Mouse (Mus musculus) v-Abl transformed pro-B cells (cell line): Measurements from ENCODE around the gene Sema4f.

Experiments used
- in situ Hi-C, 2 experiments: fragments of 400-800 bp; cut with MboI; formaldehyde crosslinking; loops; one replicate each; pipeline ENCODE4 v1.15.1; 2025; ENCODE audit not compliant: unreplicated experiment in 2 of 2

The Sema4f gene

DNA sequence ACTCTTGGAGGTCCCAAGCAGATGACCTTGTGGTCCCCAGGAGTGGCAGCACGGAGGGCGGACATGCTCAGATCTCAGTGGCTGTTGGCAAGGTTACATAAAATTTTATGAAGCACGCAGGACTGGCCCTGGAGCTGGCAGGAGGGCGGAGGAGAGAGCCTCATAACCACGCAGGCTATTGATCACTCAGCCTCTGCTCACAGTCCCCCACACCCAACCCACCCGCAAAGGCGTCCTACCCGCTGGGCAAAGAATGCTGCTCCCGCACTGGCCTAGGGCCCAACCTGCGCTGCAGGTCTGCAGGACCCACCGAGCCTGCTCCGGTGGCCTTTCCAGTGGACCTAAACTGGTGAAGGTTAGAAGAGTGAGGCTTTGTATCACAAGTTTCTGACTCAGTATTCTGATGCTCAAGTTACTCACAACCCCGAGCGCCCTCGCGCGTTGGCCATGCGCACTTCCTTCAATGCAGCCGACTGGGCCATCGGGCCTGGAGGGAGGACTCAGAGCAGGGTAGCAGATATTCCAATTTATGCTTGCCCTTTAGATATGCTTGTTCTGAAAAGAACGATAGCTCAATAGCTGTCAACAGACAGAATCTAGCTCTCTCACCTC lies 58.0 kb downstream of the Sema4f start:
- in situ Hi-C loops = no loop called here

DNA sequence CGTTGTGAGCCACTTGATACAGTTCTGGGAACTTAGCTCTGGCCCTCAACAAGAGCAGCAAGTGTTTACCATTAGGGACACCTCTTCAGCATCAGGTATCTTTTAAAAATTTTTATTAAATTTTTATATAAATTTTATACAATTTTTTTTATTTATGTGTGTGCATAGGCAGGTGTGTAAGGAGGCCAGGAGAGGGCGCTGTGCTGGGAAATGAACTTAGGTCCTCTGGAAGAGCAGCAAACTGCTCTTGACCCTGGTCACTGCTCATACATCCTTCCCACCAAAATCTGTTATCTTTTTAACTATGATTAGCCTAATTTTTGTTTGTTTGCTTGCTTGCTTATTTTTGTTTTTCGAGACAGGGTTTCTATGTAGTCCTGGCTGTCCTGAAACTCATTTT lies 58.8 kb downstream of the Sema4f start:
- in situ Hi-C loops = no loop called here

DNA sequence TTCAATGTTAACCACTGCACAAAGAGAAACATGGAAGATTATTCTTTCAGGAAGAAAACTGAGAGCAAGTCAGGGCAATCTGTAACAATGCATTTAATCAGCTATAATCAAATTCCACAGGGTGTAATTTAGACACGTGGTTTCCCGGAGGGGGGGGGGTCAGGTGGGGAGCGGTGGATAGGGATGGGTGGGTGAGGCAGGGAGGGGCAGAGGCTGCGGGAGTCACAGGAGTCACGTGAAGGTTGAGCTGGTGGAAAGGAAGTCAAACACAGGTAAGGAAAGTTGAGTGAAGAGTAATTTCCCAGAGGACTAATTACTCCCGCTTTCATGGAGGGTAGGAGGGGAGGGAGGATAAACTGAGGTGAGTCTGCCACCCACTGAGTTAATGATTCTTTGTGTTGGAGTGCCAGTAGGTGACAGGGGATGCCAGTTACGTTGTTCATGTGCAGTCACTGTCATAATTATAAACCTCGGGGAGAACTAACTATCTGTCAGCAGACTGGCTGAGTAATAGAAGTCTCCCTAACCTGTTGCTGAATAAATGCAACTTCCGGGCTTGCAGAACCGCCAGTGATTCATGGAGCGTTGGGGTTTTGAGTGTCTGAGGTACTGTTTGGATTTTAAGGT lies 60.0 kb downstream of the Sema4f start:
- in situ Hi-C loops = no loop called here

DNA sequence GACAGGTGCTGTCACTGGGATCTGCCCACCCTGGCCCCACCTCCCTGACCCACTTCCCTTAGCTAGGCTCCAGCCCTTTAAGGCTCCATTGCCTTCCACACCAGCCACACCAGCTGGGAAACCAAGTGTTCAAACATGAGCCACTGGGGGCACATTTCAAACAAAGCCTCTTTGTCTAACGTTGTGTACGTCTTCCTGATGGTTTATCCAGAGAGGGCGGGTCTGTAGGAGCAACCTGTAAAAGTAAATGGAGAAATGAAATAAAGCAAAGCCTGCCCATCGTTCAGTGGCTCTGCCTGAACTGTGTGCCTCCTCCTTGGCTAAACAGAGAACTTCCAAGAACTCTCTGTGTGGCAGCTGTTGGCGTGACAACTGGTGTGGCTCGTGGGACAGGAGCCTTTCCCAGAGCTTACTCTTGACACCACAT lies 64.0 kb downstream of the Sema4f start:
- in situ Hi-C loops = no loop called here

DNA sequence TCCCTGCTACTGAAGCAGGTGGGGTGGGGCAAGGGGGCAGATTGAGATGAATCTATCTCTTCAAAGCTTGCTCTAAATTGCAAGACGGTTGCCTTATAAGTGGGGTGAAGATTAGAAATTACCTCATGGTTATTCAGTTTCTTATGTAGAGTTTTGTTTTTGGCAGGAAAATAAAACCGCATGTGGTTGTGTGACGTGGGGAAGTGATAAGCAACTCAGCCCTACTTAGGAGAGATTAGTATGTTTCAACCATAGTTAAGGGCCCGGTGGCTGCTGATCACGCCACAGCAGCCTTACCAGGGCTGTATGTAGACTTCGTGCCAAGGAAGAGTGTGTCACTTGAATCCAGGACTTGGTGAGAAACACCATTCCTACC lies 67.2 kb downstream of the Sema4f start:
- in situ Hi-C loops = no loop called here

DNA sequence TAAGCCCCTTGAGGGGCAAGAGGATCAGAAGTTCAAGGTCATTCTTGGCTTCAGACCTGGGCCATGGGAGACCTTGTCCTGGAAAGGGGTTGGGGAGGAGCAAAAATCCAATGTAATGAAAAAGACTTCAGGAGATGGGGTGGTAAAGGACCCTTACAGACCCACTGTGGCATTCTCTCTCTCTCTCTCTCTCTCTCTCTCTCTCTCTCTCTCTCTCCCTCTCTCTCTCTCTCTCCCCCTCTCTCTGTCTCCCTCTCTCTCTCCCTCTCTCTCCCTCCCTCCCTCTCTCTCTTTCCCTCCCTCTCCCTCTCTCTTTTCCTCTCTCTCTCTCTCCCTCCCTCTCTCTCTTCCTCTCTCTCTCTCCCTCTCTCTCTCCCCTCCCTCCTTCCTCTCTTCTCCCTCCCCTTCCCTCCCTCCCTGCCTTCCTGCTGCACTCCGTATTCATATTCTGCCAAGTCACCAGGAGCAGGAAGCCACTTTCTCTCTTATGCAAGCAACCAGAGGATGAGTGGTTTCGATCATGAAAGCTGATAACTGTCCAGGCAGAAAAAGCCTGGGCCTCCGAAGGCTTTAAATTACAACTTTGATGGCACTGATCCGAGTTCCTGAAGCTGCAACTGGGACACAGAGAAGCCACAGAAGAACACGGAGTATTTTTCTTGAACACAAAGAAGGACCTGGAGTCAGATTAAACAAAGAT lies 67.8 kb downstream of the Sema4f start:
- in situ Hi-C loops = no loop called here

DNA sequence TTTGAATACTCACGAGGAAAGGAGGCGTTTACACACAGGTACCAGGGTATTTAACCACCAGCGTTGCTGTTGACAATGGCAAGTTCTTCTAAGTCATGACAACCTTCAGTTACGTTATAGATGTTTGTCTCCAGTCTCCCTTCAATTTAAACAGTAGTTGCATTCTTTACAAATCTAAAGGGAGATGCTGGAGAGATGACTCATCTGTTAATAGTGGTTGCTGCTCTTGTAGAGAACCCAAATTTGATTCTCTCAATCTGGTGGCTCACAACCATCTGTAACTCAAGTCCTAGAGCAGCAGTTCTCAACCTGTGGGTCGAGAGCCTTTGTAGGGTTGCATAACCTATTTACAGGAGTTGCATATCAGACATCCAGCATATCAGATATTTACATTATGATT lies 71.1 kb downstream of the Sema4f start:
- in situ Hi-C loops = no loop called here

DNA sequence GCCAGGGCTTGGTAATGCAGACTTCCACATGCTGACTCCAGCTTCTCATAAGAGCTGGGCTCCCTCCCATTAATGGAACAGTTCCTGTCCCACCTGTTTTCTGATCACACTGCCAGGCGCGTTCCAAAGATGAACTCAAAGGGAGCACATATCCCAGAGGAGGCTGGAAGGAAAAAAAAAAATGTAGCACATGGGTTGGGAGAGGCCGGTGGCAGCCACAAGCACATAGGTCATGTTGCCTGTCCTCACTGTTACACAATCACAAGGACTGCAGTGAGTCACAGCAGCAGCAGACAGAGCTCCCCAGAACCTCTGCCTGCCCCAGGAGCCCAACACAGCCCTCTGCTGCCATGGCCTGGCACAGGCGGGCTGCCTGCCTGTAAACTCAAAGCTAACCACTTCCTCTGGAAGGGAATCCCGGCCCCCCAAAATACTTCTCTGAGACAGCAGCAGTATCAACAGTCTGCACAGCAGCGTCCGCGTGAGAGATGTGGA lies 76.1 kb downstream of the Sema4f start:
- in situ Hi-C loops = no loop called here

DNA sequence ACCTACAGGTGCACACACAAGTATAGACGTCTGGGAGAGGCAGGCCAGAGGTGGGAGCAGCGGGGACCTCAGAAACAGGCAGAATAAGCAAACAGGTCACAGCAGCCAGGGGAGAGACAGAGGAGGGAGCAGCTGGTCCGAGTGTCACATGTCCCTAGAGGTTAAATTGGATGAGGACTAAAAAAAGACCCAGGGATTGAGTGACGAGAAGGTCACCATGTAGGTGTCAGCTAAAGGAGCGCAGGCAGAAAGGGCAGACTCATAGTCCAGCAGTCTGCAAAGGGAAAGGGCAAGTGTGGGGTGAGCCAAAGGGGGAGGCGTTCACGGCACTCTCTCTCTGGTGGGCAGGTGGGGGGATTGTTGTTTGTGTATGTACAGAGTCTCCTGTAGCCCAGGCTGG lies 77.1 kb downstream of the Sema4f start:
- in situ Hi-C loops = no loop called here

DNA sequence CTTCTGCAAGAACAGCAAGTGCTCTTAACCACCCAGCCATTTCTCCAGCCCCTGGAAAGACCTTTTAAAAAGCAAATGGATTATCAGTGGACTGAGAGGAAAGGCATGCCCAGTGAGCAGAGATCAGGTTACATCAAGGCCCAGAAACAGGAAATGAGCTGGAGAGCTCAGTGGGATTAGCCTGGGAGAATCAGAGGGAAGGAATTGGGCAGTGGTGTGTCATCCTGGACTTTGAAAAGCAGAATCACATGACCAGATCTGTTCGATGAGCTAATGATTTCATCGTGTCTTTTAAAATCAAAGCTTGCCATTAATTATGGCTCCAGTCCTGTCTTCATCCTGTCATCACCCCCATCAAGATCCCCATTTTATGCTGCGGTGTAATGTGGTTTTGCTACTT lies 77.5 kb downstream of the Sema4f start:
- in situ Hi-C loops = no loop called here
